Mouse (Mus musculus): ENCODE data around the gene Naaladl1. TPM values are rescaled to one million over a fixed set of nuclear protein-coding genes. Genes with fewer than 3 reads are reported as not detected.

Gene Naaladl1
- total and polyA plus RNA-seq, 3 experiments, result 0.35 to 1.7 TPM; not detected in 1

DNA sequence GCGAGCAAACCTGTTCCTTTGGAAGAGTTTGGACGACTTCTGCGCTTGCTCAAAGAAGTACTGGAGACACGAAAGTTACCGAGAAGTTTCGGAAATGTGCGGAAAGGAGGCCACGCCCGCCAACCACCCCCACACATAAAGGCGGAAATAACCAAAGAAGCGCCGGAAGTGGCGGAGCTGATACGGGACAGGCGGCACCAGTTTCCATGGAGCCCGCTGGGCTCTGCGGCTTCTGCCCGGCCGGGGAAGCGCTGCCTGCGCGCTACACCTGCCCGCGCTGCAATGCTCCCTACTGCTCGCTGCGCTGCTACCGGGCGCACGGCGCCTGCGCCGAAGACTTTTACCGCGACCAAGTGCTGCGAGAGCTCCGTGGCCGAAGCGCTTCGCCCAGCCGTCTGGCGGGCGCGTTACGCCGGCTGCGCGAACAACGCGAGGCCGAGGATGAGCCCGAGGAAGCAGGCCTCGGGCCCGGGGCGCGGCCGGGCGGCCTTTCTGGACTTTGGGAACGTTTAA is 44.5 kb upstream of the Naaladl1 start, which contains the start of gene Znhit2 (continued):
- TF ChIP-seq JUND (IDR thresholded peaks at IDR 0.05; ENCODE audit: low read depth, low read length) (no peak), SIN3A (IDR thresholded peaks at IDR 0.05; ENCODE audit: low read length) (peak; percentile 95), MAFK (IDR thresholded peaks at IDR 0.05; ENCODE audit: borderline replicate concordance, low read depth, low read length) (no peak), ZKSCAN1 (IDR thresholded peaks at IDR 0.05; ENCODE audit: low read depth, low read length) (no peak), ZMIZ1 (IDR thresholded peaks at IDR 0.05; ENCODE audit: low read depth, low read length) (peak; percentile 16; the same call in 1 of the 2 replicates), POLR2AphosphoS2 (IDR thresholded peaks at IDR 0.05; ENCODE audit: low read length) (no peak; the same call in 1 of the 2 replicates), MYB (IDR thresholded peaks at IDR 0.05; ENCODE audit: low read depth, low read length) (no peak), ETS1 (IDR thresholded peaks at IDR 0.05; ENCODE audit: low read depth, low read length) (0 out of 2 replicates have a peak, but pooled peaks have one; percentile 36), NRF1 (IDR thresholded peaks at IDR 0.05; ENCODE audit: insufficient read depth, low read depth, low read length, poor library complexity, severe bottlenecking) (peak; percentile 70), MXI1 (IDR thresholded peaks at IDR 0.05; ENCODE audit: low read depth, low read length) (peak; percentile 84), ZC3H11A (IDR thresholded peaks at IDR 0.05; ENCODE audit: low read depth, low read length) (no peak), TBP (IDR thresholded peaks at IDR 0.05; ENCODE audit: low read depth, low read length) (peak; percentile 87), CTCF (IDR thresholded peaks at IDR 0.05 in 2 of 3, conservative IDR thresholded peaks at IDR 0.05 in 1 of 3; ENCODE audit: control insufficient read depth in 1 of 3, insufficient read depth in 1 of 3, low read depth in 2 of 3, low read length in 3 of 3, poor library complexity in 1 of 3, severe bottlenecking in 1 of 3) (no peak), HCFC1 (IDR thresholded peaks at IDR 0.05; ENCODE audit: low read depth, low read length) (peak; percentile 89), NELFE (IDR thresholded peaks at IDR 0.05; ENCODE audit: low read depth, low read length) (peak; percentile 83), MAX (IDR thresholded peaks at IDR 0.05; ENCODE audit: low read length) (no peak), POLR2A (IDR thresholded peaks at IDR 0.05; ENCODE audit: control insufficient read depth in 1 of 2, insufficient read depth in 1 of 2, low read depth in 1 of 2, low read length in 2 of 2, poor library complexity in 1 of 2) (peak; percentile 85 to 91), POLR2AphosphoS5 (IDR thresholded peaks at IDR 0.05; ENCODE audit: borderline replicate concordance, low read depth, low read length) (no peak), GATA1 (IDR thresholded peaks at IDR 0.05; ENCODE audit: low read depth, low read length) (peak; percentile 85), KAT2A (conservative IDR thresholded peaks at IDR 0.05; ENCODE audit: low read depth, low read length) (peak; percentile 53), TCF12 (IDR thresholded peaks at IDR 0.05; ENCODE audit: low read depth, low read length) (peak; percentile 70), SMC3 (IDR thresholded peaks at IDR 0.05; ENCODE audit: low read depth, low read length) (no peak), TAL1 (IDR thresholded peaks at IDR 0.05; ENCODE audit: low read length) (no peak), CHD1 (IDR thresholded peaks at IDR 0.05; ENCODE audit: low read depth, low read length) (no peak; the same call in 1 of the 2 replicates)

DNA sequence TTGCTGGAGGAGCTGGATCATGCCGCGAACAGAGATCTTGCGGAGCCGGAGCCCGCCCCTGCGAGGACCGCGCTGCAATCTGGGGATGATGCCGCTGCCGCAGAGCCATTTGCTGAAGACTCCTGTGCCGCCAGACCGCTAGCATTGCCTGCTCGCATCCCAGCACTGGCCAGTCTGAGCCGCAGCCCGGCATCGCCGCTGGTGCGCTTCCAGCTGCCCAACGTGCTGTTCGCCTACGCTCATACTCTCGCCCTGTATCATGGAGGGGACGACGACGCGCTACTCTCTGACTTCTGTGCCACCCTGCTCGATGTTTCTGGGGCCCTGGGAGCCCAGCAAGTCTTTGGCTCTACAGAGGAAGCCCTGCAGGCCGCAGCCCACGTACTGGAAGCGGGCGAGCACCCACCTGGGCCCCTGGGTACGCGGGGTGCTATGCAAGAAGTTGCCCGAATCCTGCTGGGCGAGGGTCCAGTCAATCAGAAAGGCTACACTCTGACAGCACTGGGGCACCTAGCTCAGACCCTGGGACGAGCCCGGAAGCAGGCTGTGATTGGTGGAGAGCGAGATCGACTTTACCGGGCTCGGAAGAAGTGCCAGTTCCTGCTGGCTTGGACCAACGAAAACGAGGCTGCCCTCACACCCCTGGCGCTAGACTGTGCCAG is 43.8 kb upstream of the Naaladl1 start:
- Histone ChIP-seq H3K27ac (ENCODE audit: control insufficient read depth, low read depth, low read length) (peak overlapping the region; percentile 89), H3K27me3 (ENCODE audit: control insufficient read depth in 1 of 2, insufficient read depth in 2 of 2, low read length in 2 of 2) (no peaks in the 10 kb centered on the region), H3K4me3 (ENCODE audit: control insufficient read depth in 1 of 2, insufficient read depth in 1 of 2, low read depth in 2 of 2, low read length in 2 of 2) (peak overlapping the region; percentile 73 to 83), H3K9ac (ENCODE audit: control insufficient read depth, low read depth, low read length, poor library complexity, severe bottlenecking) (peak overlapping the region; percentile 93), H3K4me1 (ENCODE audit: control insufficient read depth in 1 of 2, insufficient read depth in 2 of 2, low read length in 2 of 2) (peaks cover 0 to 14% of the 10 kb centered on the region in 2 experiments; a peak in 2 of 4 replicates), H3K79me2 (ENCODE audit: control insufficient read depth, insufficient read depth, low read length, poor library complexity) (peaks cover 39% of the 10 kb centered on the region), H3K36me3 (ENCODE audit: control insufficient read depth in 1 of 2, insufficient read depth in 2 of 2, low read length in 2 of 2) (peaks cover 3 to 13% of the 10 kb centered on the region in 2 experiments; a peak in 3 of 4 replicates), H3K9me3 (replicated peaks; ENCODE audit: insufficient read depth, low read length) (no peaks in the 10 kb centered on the region)
- TF ChIP-seq TBP (IDR thresholded peaks at IDR 0.05; ENCODE audit: low read depth, low read length) (0 out of 2 replicates have a peak, but pooled peaks have one; percentile 34), MAX (IDR thresholded peaks at IDR 0.05; ENCODE audit: low read length) (0 out of 2 replicates have a peak, but pooled peaks have one; percentile 13), POLR2A (IDR thresholded peaks at IDR 0.05; ENCODE audit: control insufficient read depth in 1 of 2, insufficient read depth in 1 of 2, low read depth in 1 of 2, low read length in 2 of 2, poor library complexity in 1 of 2) (peak; percentile 20 to 52; a peak in 1 of 4 replicates), KAT2A (conservative IDR thresholded peaks at IDR 0.05; ENCODE audit: low read depth, low read length) (no peak), NELFE (IDR thresholded peaks at IDR 0.05; ENCODE audit: low read depth, low read length) (peak; percentile 46), ELF1 (IDR thresholded peaks at IDR 0.05; ENCODE audit: low read depth, low read length) (peak; percentile 77), CTCF (IDR thresholded peaks at IDR 0.05 in 2 of 3, conservative IDR thresholded peaks at IDR 0.05 in 1 of 3; ENCODE audit: control insufficient read depth in 1 of 3, insufficient read depth in 1 of 3, low read depth in 2 of 3, low read length in 3 of 3, poor library complexity in 1 of 3, severe bottlenecking in 1 of 3) (no peak)
- DNase-seq (ENCODE audit: low read depth, low spot score), result peak; percentile 79
